Mouse (Mus musculus) adrenal gland, postnatal 36 days (tissue): Measurements from ENCODE around the gene Pax6. TPM values are rescaled to one million over a fixed set of nuclear protein-coding genes. Genes with fewer than 3 reads are reported as not detected.
A peak's percentile ranks its signal among the peaks of the same experiment; 100 is the strongest.

Source experiments
- DNase-seq, 2 experiments: peaks; one replicate each; pipeline ENCODE4 v3.0.0; 2021; ENCODE audit warnings: mixed read lengths in 1 of 2
- total RNA-seq, 2 experiments: library from RNA; stranded (reverse); gene quantifications; 2 replicates each; pipeline ENCODE4 v1.2.3; 2021

Gene Pax6
- total RNA-seq, 2 experiments from 2014 or later, result not detected

DNA sequence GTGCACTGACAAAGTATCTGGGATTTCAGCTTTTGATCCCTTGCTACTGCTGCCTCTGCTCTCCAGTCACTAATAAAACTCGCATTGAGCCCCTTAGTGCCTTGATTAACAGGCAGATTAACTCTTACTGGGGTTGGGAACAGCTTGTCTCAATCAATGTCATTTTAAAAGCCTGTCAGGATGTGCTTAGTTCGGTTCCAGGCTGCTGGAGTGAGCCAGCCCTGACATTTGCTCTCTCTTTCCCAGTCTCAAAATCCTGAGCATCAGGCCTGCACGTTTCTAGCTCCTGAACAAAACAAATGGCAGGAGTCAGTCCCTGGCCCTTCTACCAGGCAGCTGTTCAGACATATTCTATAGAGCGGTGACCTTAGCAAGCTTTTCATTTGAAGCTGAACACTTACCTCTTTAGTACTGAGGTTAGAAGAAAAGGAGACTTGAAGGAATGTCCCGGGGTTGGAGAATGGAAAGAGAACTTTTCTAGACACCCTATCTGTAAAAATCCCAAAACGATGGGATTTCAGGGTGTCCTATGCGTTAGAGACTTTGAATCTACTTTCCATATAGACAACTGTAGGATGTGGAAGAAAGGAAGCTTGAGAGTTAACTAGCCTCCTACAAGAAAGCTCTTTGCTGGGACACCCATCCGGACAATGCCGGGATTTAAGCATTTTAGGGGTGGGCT is 2.6 kb downstream of the Pax6 start:
- no peak for DNase-seq

DNA sequence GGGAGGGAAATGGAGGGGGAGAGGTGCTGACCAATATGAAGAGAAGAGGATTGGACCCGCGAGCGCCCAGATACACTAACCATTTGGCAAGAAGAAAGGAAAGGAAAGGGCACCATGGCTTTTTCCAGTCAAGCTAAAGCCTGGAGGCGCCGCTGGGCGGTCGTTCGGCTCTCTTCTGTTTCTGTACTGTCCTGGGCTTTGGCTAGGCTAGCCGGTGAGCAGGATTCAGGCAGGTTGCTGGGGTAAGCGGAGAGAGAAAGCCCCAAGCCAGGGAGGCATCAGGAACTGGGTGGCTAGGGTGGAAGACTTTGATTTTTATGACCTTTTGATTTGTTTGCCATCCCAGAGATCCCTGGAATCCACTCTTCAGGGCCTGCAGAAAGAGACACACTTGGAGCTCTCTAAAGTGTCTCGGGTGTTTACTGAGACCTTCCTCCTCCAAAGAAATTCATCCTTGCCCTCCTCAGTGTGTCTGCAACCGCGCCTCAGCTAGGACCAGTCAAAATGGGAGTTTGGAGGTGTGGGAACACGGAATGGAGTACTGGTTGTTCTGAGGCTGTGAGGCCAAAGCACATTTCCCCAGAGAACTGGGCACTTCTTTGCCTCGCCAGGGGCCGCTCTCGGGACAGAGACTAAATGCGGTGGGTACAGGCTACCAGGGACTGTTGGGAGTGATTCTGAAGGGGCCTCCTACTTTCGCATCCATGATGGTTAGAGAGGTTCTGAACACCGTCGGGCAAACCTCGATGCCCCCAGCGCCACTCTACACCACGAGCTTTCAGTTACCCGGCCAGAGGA is 3.3 kb downstream of the Pax6 start:
- DNase-seq, result no peak

DNA sequence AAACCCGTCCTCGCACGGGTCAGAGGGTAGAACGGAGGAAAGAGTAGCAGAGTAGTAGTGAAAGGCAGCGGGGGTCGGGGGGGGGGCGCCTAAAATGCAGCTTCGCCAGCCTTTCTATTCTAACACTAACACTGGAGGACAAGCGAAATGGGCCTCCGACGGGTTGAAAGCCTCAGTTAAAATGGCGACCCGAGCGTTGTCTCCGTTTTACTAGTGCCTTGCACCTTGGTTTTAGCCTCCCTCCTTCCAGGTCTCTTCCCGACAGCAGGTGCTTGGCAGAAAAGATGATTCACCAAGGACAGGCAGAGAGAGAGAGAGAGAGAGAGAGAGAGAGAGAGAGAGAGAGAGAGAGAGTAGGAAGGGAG is 3.9 kb downstream of the Pax6 start:
- no peak for DNase-seq

GRCm38 (mm10) chr2:105673054-105673453 is 4.4 kb downstream of the Pax6 start:
- no peak for DNase-seq

- DNase-seq, result peak in 1 of 2 experiments; percentile 35
These were observed 4.9 kb downstream of the Pax6 start for GRCm38 (mm10) chr2:105673631-105674060.

- peak; percentile 19 for DNase-seq
These were observed 5.6 kb downstream of the Pax6 start for GRCm38 (mm10) chr2:105674061-105674874.

DNA sequence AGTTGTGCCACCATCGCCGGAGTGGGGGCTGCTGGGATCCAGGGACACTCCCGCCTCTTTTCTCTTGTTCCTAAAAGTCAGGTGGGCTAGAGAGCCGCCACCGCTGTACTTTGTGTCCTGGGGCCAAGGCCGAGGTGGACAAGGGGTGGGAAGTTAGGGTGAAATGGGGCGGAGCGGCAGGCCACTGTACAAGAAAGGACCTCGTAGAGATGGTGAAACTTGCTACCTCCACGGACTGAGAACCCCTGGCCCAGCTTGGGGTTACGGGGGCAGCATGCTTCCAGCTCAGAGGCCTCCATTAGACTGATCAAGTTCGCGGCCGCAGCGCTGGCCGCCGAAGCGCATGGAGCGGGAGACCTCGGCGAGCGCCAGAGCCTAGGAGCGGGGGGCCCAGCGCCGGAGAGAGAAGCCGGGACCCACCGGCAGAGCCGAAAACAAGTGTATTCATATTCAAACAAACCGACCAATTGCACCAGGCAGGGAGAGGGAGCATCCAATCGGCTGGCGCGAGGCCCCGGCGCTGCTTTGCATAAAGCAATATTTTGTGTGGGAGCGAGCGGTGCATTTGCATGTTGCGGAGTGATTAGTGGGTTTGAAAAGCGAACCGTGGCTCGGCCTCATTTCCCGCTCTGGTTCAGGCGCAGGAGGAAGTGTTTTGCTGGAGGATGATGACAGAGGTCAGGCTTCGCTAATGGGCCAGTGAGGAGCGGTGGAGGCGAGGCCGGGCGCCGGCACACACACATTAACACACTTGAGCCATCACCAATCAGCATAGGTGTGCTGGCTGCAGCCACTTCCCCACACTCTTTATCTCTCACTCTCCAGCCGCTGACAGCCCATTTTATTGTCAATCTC is 6.4 kb downstream of the Pax6 start:
- DNase-seq, result peak; percentile 46 to 69

- DNase-seq, result no peak
These were observed 7.0 kb downstream of the Pax6 start for GRCm38 (mm10) chr2:105675730-105676079.

GRCm38 (mm10) chr2:105676080-105676908 is 7.6 kb downstream of the Pax6 start:
- DNase-seq, result peak; percentile 38 to 48

GRCm38 (mm10) chr2:105676909-105677433 is 8.3 kb downstream of the Pax6 start:
- no peak for DNase-seq

- DNase-seq, result no peak
These were observed 8.9 kb downstream of the Pax6 start for GRCm38 (mm10) chr2:105677434-105678105.

- DNase-seq, result no peak
These were observed 9.6 kb downstream of the Pax6 start for GRCm38 (mm10) chr2:105678306-105678705.

DNA sequence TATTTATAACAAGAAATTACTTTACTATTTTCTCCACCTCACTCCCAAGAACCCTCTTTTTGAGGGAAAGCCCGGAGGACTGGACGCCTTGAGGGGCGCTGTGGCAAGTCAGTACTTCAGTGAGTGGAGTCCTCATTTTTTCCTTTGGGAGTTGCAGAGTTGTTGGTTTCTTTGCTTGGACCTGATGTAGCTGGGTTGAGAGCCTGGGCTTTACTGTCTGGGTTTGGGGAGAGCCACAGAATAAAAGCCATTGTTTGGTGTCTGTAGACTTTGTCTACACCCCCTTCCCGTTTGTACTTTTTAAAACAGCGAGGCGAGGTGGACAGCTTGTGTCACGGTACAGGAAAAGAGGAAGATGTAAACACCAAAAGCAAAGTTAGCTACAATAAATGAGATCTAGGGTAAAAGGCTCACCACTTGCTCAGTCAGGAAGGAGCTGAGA is 10.2 kb downstream of the Pax6 start:
- DNase-seq, result no peak

DNA sequence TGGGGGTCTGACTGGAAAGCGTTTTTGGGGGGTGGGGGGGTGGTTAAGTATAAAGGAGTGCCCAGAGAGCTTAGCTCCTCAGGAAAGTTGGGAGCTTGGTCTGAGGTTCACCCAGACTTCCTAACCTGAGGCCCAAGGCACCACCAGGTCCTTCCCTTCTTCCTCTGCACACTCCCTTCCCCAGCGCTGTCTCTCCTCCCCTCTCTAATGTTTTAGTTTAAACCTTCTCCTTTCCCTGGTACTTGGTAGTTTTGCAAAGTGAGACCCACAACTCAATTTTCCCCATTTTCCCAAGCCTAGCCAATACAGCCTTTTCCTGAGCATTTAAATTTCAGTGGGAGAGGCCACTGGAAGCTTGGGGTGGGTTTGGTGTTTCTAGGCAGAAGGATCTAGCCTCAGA is 10.6 kb downstream of the Pax6 start:
- DNase-seq, result no peak

DNA sequence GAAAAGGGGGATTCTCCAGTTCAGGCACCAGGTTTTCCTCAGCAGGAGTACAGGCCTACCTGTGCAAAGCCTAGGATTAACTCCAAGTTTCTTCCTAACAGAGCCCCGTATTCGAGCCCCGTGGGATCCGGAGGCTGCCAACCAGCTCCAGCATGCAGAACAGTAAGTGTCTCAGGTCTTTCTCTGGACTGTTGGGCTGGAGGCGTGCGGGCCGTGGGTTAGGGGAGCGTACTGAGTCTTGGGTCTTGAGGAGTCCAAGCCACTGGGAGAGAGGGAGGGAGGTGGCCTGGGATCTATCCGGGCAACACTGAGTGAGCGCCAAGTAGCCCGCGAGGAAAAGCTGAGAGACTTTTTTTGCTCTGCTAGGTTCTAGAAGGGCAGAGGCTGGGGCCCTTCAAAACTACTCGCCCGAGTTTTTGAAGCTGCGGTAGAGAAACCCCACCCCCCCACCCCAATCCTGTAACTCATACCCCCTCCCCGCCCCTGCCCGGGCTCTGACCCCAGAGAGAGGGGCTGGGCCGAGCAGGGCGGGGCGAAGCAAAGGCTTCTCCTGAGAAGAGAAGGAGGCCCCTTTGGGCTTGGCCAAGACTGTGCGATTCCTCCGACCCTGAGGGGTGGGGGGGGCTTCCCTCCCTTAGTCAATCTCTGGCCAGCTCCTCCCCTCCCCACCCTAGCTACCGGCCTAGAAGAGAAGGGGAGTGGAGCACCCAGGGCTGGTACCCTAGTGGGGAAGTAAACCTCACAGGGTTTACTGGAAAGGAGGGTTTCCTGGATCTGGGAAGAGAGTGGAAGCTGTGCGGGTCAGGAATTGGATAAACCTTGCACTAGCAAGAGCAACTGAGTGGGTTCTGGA is 11.7 kb downstream of the Pax6 start:
- no peak for DNase-seq

GRCm38 (mm10) chr2:105680999-105681710 is 12.5 kb downstream of the Pax6 start:
- DNase-seq, result no peak

DNA sequence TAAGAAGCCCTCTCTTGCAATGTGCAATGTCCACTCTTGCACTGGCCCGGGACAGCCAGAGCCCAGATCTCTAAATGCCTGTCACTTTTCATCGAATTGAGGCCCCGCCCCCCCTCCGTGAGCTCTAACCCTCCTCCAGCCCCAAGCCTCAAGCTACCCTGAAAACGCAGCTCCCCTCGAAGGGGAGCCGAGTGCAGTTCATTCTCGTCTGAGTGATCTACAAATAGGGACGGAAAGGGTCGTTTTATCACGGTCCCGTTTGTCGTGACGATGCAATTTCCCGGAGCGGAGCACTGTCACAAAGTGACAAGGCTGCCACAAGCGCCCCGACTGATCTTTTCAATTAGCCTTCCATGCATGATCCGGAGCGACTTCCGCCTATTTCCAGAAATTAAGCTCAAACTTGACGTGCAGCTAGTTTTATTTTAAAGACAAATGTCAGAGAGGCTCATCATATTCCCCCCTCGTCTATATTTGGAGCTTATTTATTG is 13.4 kb downstream of the Pax6 start:
- DNase-seq, result no peak
